Comparison of ENCODE assay signal across 1 mouse cellular context in genomic region chr8:71627265-71628099, GRCm38 (mm10).
A peak's percentile ranks its signal among the peaks of the same experiment; 100 is the strongest.
TF ChIP-seq lines count a peak whose summit lies in the region.

No protein-coding gene starts in this region.

TF ChIP-seq in CH12.LX, 34 proteins besides CTCF, POLR2A, EP300 and RAD21 (continued from another document):
- peak; percentile 62 for TF ChIP-seq CHD2 (IDR thresholded peaks at IDR 0.05; ENCODE audit: low read length)
- TF ChIP-seq IRF4 (IDR thresholded peaks at IDR 0.05; ENCODE audit: low read depth, low read length) = peak; percentile 55
- TF ChIP-seq NELFE (IDR thresholded peaks at IDR 0.05; ENCODE audit: low read depth, low read length) = no peak
- peak; percentile 81 for TF ChIP-seq TCF12 (IDR thresholded peaks at IDR 0.05; ENCODE audit: low read depth, low read length)
- TF ChIP-seq GABPA (IDR thresholded peaks at IDR 0.05; ENCODE audit: insufficient replicate concordance, low read depth, low read length) = no peak
- TF ChIP-seq JUN (IDR thresholded peaks at IDR 0.05; ENCODE audit: insufficient read depth, low read depth, low read length) = no peak
- peak; percentile 73 for TF ChIP-seq ELF1 (IDR thresholded peaks at IDR 0.05; ENCODE audit: low read depth, low read length)
- TF ChIP-seq RCOR1 (conservative IDR thresholded peaks at IDR 0.05; ENCODE audit: low read depth, low read length) = no peak
- peak; percentile 85 for TF ChIP-seq CHD1 (IDR thresholded peaks at IDR 0.05; ENCODE audit: low read depth, low read length)
- TF ChIP-seq MYC (IDR thresholded peaks at IDR 0.05; ENCODE audit: low read depth, low read length) = no peak
- TF ChIP-seq SIN3A (IDR thresholded peaks at IDR 0.05; ENCODE audit: low read length) = peak; percentile 47; the same call in 1 of the 2 replicates
- no peak for TF ChIP-seq USF1 (IDR thresholded peaks at IDR 0.05; ENCODE audit: low read depth, low read length)
- peak; percentile 63 for TF ChIP-seq MEF2A (IDR thresholded peaks at IDR 0.05; ENCODE audit: borderline replicate concordance, low read depth, low read length)
- TF ChIP-seq USF2 (conservative IDR thresholded peaks at IDR 0.05; ENCODE audit: low read depth, low read length) = no peak
- 0 out of 2 replicates have a peak, but pooled peaks have one; percentile 1 for TF ChIP-seq SMC3 (IDR thresholded peaks at IDR 0.05; ENCODE audit: low read depth, low read length)
- peak; percentile 60 for TF ChIP-seq MXI1 (IDR thresholded peaks at IDR 0.05; ENCODE audit: low read depth, low read length)
- no peak for TF ChIP-seq ZKSCAN1 (IDR thresholded peaks at IDR 0.05; ENCODE audit: borderline replicate concordance, low read depth, low read length)
- TF ChIP-seq PAX5 (IDR thresholded peaks at IDR 0.05; ENCODE audit: low read length) = no peak
- TF ChIP-seq MAFK (IDR thresholded peaks at IDR 0.05; ENCODE audit: insufficient replicate concordance, low read length) = no peak
- TF ChIP-seq MAZ (IDR thresholded peaks at IDR 0.05; ENCODE audit: low read depth, low read length) = peak; percentile 63; the same call in 1 of the 2 replicates
- TF ChIP-seq TBP (conservative IDR thresholded peaks at IDR 0.05; ENCODE audit: low read depth, low read length) = peak; percentile 85
- peak; percentile 42; the same call in 1 of the 2 replicates for TF ChIP-seq ZMIZ1 (IDR thresholded peaks at IDR 0.05; ENCODE audit: low read depth, low read length)
- no peak for TF ChIP-seq ZC3H11A (IDR thresholded peaks at IDR 0.05; ENCODE audit: low read depth, low read length)
- peak; percentile 79; the same call in 1 of the 2 replicates for TF ChIP-seq ETS1 (conservative IDR thresholded peaks at IDR 0.05; ENCODE audit: low read depth, low read length)
- TF ChIP-seq NRF1 (IDR thresholded peaks at IDR 0.05; ENCODE audit: low read depth, low read length) = no peak
- TF ChIP-seq JUND (conservative IDR thresholded peaks at IDR 0.05; ENCODE audit: low read depth, low read length) = no peak
- TF ChIP-seq MAX (IDR thresholded peaks at IDR 0.05; ENCODE audit: low read length) = 0 out of 2 replicates have a peak, but pooled peaks have one; percentile 16
- TF ChIP-seq HCFC1 (IDR thresholded peaks at IDR 0.05; ENCODE audit: low read depth, low read length) = no peak
- peak; percentile 4; the same call in 1 of the 2 replicates for TF ChIP-seq BHLHE40 (IDR thresholded peaks at IDR 0.05; ENCODE audit: low read depth, low read length)
- no peak for TF ChIP-seq ZNF384 (IDR thresholded peaks at IDR 0.05; ENCODE audit: low read depth, low read length)
- peak; percentile 41; the same call in 1 of the 2 replicates for TF ChIP-seq POLR2AphosphoS2 (IDR thresholded peaks at IDR 0.05; ENCODE audit: low read depth, low read length)
- peak; percentile 75; the same call in 1 of the 2 replicates for TF ChIP-seq UBTF (IDR thresholded peaks at IDR 0.05; ENCODE audit: low read depth, low read length)
- TF ChIP-seq E2F4 (IDR thresholded peaks at IDR 0.05; ENCODE audit: insufficient replicate concordance, low read depth, low read length) = no peak
TF ChIP-seq in CH12.LX: peak in this region for 17.
